In the genomic region with DNA sequence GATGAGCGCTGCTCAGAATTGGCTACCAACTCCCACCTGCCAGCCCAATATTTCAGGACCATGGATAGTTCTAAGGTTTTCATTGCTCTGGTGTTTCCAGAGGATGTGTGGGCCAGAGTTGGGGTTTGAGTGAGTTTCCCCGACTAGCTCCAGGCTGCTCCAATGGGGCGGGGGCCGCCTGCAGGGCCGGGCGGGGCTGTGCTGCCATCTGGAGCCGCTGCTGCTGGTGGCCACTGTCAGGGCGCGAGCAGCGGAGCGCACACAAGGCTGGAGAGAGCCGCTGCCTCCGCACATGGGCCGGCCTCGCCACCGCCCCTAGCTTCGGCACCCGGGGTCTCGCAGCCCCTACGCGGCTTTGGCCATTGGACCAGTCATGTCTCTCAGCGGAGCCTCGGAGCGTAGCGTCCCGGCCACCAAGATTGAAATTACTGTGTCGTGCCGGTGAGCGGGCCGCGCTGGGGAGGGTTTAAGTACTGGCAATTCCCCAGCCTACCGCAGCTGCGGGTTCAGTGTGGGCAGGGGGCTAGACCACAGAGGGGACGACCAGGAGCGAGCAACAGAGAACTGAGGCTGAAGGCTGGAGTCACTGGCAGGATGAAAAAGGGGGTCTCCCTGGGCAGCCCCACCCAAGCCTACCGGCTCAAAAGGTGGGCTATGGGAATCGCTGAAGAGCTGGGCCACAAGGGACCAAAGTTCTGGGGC, we compare ENCODE assay signal across 9 mouse cellular contexts. TPM values are rescaled to one million over a fixed set of nuclear protein-coding genes. Genes with fewer than 3 reads are reported as not detected.
DNase-seq lines count a peak whose midpoint lies in the region; ATAC-seq and TF ChIP-seq lines count a peak whose summit lies in the region.
"Had no signal": no experiment of that assay in that cellular context is flagged by ENCODE, and none has a peak within 500 bp of the region (broad histone marks: within the 10 kb centered on the region; RNA-seq: fewer than 3 reads in every experiment).

A gene (plus strand): TSS at position 207 of the 702 bp plus-strand sequence.

- H3K4me1 ChIP-seq in G1E (ENCODE audit: insufficient read depth, low read depth, low read length), result no peaks in the 10 kb centered on the region
- H3K4me1 ChIP-seq in hindbrain, embryonic 12.5 days, result peaks cover 16% of the 10 kb centered on the region
- peaks cover 11% of the 10 kb centered on the region for H3K4me1 ChIP-seq in neural tube, embryonic 12.5 days

- peak within 1 kb of the TSS; percentile 61 for H3K4me2 ChIP-seq in hindbrain, embryonic 12.5 days (replicated peaks)
- peak within 1 kb of the TSS; percentile 63 for H3K4me2 ChIP-seq in neural tube, embryonic 12.5 days (replicated peaks)

- intact Hi-C loops in left cerebral cortex, postnatal 14 days (cut with DNase I), result no loop called here

- no peak for ATAC-seq in G1E (ENCODE audit: extremely low read depth, insufficient number of reproducible peaks, low FRiP score, poor library complexity, severe bottlenecking)
- peak; percentile 51; the same call in 1 of the 2 replicates for ATAC-seq in hindbrain, embryonic 12.5 days (ENCODE audit: low FRiP score)
- ATAC-seq in neural tube, embryonic 12.5 days (ENCODE audit: low FRiP score, low read depth), result peak; percentile 76
- ATAC-seq in activated CD4-positive, CD25-positive, alpha-beta regulatory T cell, adult 4 months, result no peak

- no peak for TF ChIP-seq CTCF in G1E (IDR thresholded peaks at IDR 0.05; ENCODE audit: low read depth, low read length)

- DNase-seq in adrenal gland, postnatal 10 days, result peak; percentile 35
- DNase-seq in adrenal gland, adult 2 months, result no peak
- DNase-seq in G1E (ENCODE audit: low spot score), result peak; percentile 22
- peak; percentile 61 for DNase-seq in embryo, embryonic 11.5 days (ENCODE audit: low read depth, low spot score)
- peak; percentile 43 to 49 for DNase-seq in left cerebral cortex, postnatal 14 days (ENCODE audit: low spot score in 2 of 2)

- H3K9ac ChIP-seq in hindbrain, embryonic 12.5 days, result peak within 1 kb of the TSS; percentile 42; the same call in 1 of the 2 replicates
- H3K9ac ChIP-seq in neural tube, embryonic 12.5 days, result peak within 1 kb of the TSS; percentile 52

- H3K27ac ChIP-seq in hindbrain, embryonic 12.5 days, result no peak within 1 kb of the TSS
- H3K27ac ChIP-seq in neural tube, embryonic 12.5 days, result no peak within 1 kb of the TSS

- H3K27me3 ChIP-seq in G1E (ENCODE audit: insufficient read depth, low read length), result peaks cover 15% of the 10 kb centered on the region; the same call in 1 of the 2 replicates
- peaks cover 51% of the 10 kb centered on the region for H3K27me3 ChIP-seq in hindbrain, embryonic 12.5 days
- H3K27me3 ChIP-seq in neural tube, embryonic 12.5 days (replicated peaks), result peaks cover 46% of the 10 kb centered on the region

- peaks cover 19% of the 10 kb centered on the region for H3K36me3 ChIP-seq in G1E (replicated peaks)
- peaks cover 11% of the 10 kb centered on the region; the same call in 1 of the 2 replicates for H3K36me3 ChIP-seq in hindbrain, embryonic 12.5 days
- H3K36me3 ChIP-seq in neural tube, embryonic 12.5 days, result peaks cover 25% of the 10 kb centered on the region

- H3K4me3 ChIP-seq in G1E (ENCODE audit: low read depth, low read length), result no peak within 1 kb of the TSS
- peak within 1 kb of the TSS; percentile 31 for H3K4me3 ChIP-seq in hindbrain, embryonic 12.5 days
- peak within 1 kb of the TSS; percentile 27 for H3K4me3 ChIP-seq in neural tube, embryonic 12.5 days

- H3K9me3 ChIP-seq in G1E (replicated peaks), result no peaks in the 10 kb centered on the region
- H3K9me3 ChIP-seq in hindbrain, embryonic 12.5 days (replicated peaks), result no peaks in the 10 kb centered on the region
- H3K9me3 ChIP-seq in neural tube, embryonic 12.5 days, result no peaks in the 10 kb centered on the region

- 1% methylated on average over 37 of the region's 37 CpGs for WGBS in hindbrain, embryonic 12.5 days
- WGBS in neural tube, embryonic 12.5 days, result 2% methylated on average over 37 of the region's 37 CpGs

RNA-seq across cellular contexts. Expression of the gene that starts here (rescaled TPM):
- 1 to 10 TPM in 1 of 2 experiments, under 1 TPM in 1; 0.90 to 1.2 TPM for total RNA-seq in adrenal gland, postnatal 10 days (2021)
- total RNA-seq in adrenal gland, adult 2 months (2021), result 1 to 10 TPM; 2.8 to 3.4 TPM
- polyA plus RNA-seq in adrenal gland, adult 2 months (2012; rRNA removed), result 2.2 and 7.4 TPM in 2 replicates
- total RNA-seq in G1E (2014; fragmentation: Nextera tagmentation), result 0.24 TPM in 1 of 2 replicates, not detected in the other
- 0.11 TPM in 1 of 2 replicates, not detected in the other for total RNA-seq in G1E (2017)
- polyA plus RNA-seq in G1E (2012), result 0.04 TPM in 1 of 2 replicates, not detected in the other
- 0.39 and 0.42 TPM in 2 replicates for polyA plus RNA-seq in hindbrain, embryonic 12.5 days (2016; fragmentation: Nextera tagmentation; extraction: Ambion mirVana)
- total RNA-seq in left cerebral cortex, postnatal 14 days (2021), result 10 to 100 TPM; 48.3 to 66.5 TPM
- polyA plus RNA-seq in neural tube, embryonic 12.5 days (2016; fragmentation: Nextera tagmentation; extraction: Ambion mirVana), result 0.55 and 0.56 TPM in 2 replicates
- polyA plus RNA-seq in activated CD4-positive, CD25-positive, alpha-beta regulatory T cell, adult 4 months (2017; shearing (Covaris generic)), result under 1 TPM; 0.08 to 0.20 TPM
- total RNA-seq: heart, adult 18-20 months had no signal

Comparison
In these comparisons a context has a peak if more than half of its experiments do, and no peak if none do; other contexts are left out.
1. RNA of the gene that starts here (total RNA-seq): 48.3 to 66.5 TPM in left cerebral cortex, postnatal 14 days; 2.8 to 3.4 TPM in adrenal gland, adult 2 months, 0.90 to 1.2 TPM in adrenal gland, postnatal 10 days and 0.11 to 0.24 TPM in G1E; every median in the first group is over 10 times any median in the second.
2. Peak in DNase-seq in G1E; RNA of the gene not detected or under 1 TPM.
3. Peak in ATAC-seq, H3K4me3 ChIP-seq, H3K9ac ChIP-seq and H3K4me2 ChIP-seq in hindbrain, embryonic 12.5 days; RNA of the gene not detected or under 1 TPM.
4. Peak in ATAC-seq, H3K4me3 ChIP-seq, H3K9ac ChIP-seq and H3K4me2 ChIP-seq in neural tube, embryonic 12.5 days; RNA of the gene not detected or under 1 TPM.